Mouse (Mus musculus) heart, embryonic 12.5 days (tissue): ENCODE data around the gene Tcaim. TPM values are rescaled to one million over a fixed set of nuclear protein-coding genes. Genes with fewer than 3 reads are reported as not detected.
"Not testable (repeated sequence)": the region's sequence is repeated elsewhere in the genome, so short reads cannot be mapped to it uniquely, and the experiment has no call there.

Source experiments
- ATAC-seq: fragments of 200-750 bp; cut with Nextera tagmentation; 2 replicates; pipeline ENCODE4 v1.8.0; 2017; ENCODE audit warnings: moderate TSS enrichment, moderate library complexity; ENCODE audit not compliant: insufficient number of reproducible peaks, low FRiP score
- H3K27ac ChIP-seq: fragments of 300-500 bp; sonication (generic); 2 replicates; pipeline ENCODE4 v1.5.1; 2016; ENCODE audit warnings: mild to moderate bottlenecking, moderate library complexity; ENCODE audit not compliant: poor library complexity, severe bottlenecking
- H3K27me3 ChIP-seq: fragments of 300-500 bp; sonication (generic); replicated peaks from 2 replicates; pipeline ENCODE4 v1.6.1; 2016; ENCODE audit warnings: mild to moderate bottlenecking, moderate library complexity
- H3K36me3 ChIP-seq: fragments of 300-500 bp; sonication (generic); 2 replicates; pipeline ENCODE4 v1.6.1; 2016; ENCODE audit warnings: mild to moderate bottlenecking, moderate library complexity
- H3K4me1 ChIP-seq: fragments of 300-500 bp; sonication (generic); replicated peaks from 2 replicates; pipeline ENCODE4 v1.6.1; 2016; ENCODE audit warnings: mild to moderate bottlenecking
- H3K4me2 ChIP-seq: fragments of 300-500 bp; sonication (generic); 2 replicates; pipeline ENCODE4 v1.6.1; 2016; ENCODE audit warnings: mild to moderate bottlenecking, moderate library complexity
- H3K4me3 ChIP-seq: fragments of 300-500 bp; sonication (generic); 2 replicates; pipeline ENCODE4 v1.5.1; 2016; ENCODE audit warnings: mild to moderate bottlenecking
- H3K9ac ChIP-seq: fragments of 300-500 bp; sonication (generic); 2 replicates; pipeline ENCODE4 v1.6.1; 2016; ENCODE audit warnings: mild to moderate bottlenecking, moderate library complexity
- H3K9me3 ChIP-seq: fragments of 300-500 bp; sonication (generic); replicated peaks from 2 replicates; pipeline ENCODE4 v1.6.1; 2016; ENCODE audit warnings: mild to moderate bottlenecking, moderate library complexity
- WGBS: fragments of 180-500 bp; shearing (Covaris S2); methylation state at CpG from one replicate; pipeline ENCODE4 v1.1.7; 2016; 5-methylcytosine and 5-hydroxymethylcytosine counted together
- polyA plus RNA-seq: library from polyadenylated mRNA; unstranded; fragments of >200 nt; fragmentation: Nextera tagmentation; extraction: Ambion mirVana; gene quantifications from 2 replicates; pipeline ENCODE4 v1.2.1, GENCODE M21; 2016

The Tcaim gene
- polyA plus RNA-seq, 1 experiment from 2014 or later = 5.5 TPM

DNA sequence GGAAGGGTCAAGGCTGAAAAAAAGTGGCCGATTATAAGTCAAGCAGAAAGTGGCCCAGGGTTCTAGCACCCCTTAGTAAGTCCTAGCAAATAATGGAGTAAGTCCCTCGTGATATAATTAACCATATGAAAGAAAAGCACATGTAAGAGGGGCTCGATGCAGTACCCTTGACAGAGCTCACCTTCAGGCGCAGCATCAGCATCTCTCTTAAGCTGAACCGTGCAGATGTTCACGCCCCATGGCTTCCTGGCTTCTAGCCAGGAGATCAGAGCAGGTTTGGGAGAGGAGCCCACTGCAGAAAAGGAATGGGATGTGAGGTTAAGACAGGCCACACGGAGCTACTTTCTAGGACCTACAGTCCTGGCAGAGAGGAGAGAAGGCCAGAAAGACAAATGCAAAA lies 49.2 kb downstream of the Tcaim start:
- 93% methylated on average over 7 of the region's 7 CpGs for WGBS
- no peak overlapping the region for H3K4me3 ChIP-seq
- H3K4me2 ChIP-seq = no peak overlapping the region
- peaks cover 25% of the 10 kb centered on the region for H3K9me3 ChIP-seq
- no peak for ATAC-seq
- H3K27ac ChIP-seq = no peak overlapping the region
- H3K27me3 ChIP-seq = no peaks in the 10 kb centered on the region
- H3K4me1 ChIP-seq = no peaks in the 10 kb centered on the region
- no peak overlapping the region for H3K9ac ChIP-seq
- peaks cover 93% of the 10 kb centered on the region for H3K36me3 ChIP-seq

DNA sequence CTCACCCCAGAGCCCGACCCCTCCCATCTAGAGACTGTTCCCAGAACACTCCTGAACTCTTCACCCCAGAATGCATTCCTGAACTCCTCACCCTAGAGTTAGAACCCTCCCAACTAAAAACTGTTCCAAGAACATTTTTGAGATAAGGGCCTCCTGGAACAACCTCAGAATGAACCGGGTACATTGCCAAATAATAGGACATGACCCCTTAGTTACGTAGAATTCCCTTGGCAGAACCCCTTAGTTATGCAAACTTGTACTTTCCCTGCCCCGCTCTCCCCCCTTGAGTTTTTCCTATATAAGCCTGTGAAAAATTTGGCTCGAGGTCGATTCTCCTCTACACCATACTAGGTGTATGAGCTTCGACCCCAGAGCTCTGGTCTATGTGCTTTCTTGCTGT lies 49.8 kb downstream of the Tcaim start:
- peaks cover 29% of the 10 kb centered on the region for H3K9me3 ChIP-seq
- H3K4me2 ChIP-seq, ATAC-seq, H3K27me3 ChIP-seq, H3K27ac ChIP-seq, H3K4me3 ChIP-seq, H3K4me1 ChIP-seq, H3K9ac ChIP-seq: not testable (repeated sequence)
- 53% methylated on average over 3 of the region's 7 CpGs for WGBS
- peaks cover 93% of the 10 kb centered on the region for H3K36me3 ChIP-seq

DNA sequence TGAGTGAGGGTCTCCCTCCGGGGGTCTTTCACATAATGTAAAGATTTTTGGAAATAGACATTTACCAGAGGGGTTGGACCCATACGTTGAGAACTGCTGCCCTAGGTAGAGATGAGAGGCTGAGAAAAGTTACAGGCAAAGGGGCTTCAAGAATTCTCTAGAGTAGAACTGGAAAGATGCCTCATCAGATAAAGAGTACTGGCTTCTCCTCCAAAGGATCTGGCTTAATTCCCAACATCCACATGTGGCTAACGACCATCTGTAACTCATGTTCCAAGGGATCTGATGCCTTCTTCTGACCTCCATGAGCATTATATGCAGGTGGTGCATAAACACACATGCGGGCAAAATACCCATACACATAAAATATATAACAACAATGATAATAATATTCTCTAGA lies 50.3 kb downstream of the Tcaim start:
- Histone ChIP-seq H3K27me3 (no peaks in the 10 kb centered on the region), H3K4me1 (no peaks in the 10 kb centered on the region), H3K36me3 (peaks cover 93% of the 10 kb centered on the region), H3K27ac (no peak overlapping the region), H3K4me3 (no peak overlapping the region), H3K4me2 (no peak overlapping the region), H3K9me3 (peaks cover 33% of the 10 kb centered on the region), H3K9ac (no peak overlapping the region)
- ATAC-seq = no peak
- 95% methylated on average over 4 of the region's 4 CpGs for WGBS

DNA sequence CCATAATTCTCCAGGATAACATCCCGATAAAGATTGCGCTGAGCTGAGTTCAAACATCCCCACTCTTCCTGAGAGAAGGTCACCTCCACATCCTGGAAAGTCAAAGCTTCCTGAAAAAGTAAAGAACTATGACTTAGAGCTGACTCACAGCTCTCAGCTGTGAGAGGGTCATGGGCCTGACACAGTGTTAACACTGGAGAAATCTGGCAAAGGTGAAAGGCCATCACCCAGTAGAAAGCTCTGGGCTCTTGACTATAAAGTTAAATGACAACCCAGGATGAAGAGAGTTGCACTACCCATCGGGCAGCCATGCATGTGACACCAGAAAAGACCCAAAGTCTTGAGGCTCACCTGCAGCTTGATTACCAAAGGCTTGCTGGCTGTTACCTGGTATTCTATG lies 51.4 kb downstream of the Tcaim start:
- H3K27me3 ChIP-seq = no peaks in the 10 kb centered on the region
- H3K9me3 ChIP-seq = peaks cover 38% of the 10 kb centered on the region
- no peak overlapping the region for H3K4me3 ChIP-seq
- no peak overlapping the region for H3K9ac ChIP-seq
- peaks cover 93% of the 10 kb centered on the region for H3K36me3 ChIP-seq
- no peak overlapping the region for H3K27ac ChIP-seq
- H3K4me1 ChIP-seq = no peaks in the 10 kb centered on the region
- ATAC-seq = no peak
- no peak overlapping the region for H3K4me2 ChIP-seq
- WGBS = 95% methylated on average over 3 of the region's 3 CpGs

DNA sequence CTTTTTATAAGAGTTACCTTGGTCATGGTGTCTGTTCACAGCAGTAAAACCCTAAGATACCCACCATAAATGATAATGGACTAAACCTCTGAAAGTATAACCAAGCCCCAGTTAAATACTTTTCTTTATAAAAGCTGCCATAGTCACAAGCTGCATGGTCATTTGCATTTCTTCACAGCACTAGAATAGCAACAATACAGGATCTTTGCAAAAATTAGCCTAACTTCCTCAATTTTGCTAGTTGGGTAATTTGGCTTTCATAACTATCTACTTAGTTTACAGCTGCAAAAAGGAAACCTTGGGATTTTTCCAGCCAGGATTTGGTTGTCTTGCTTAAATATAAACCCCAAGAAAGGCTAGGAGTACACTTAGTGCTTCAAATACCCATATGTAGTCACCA lies 55.4 kb downstream of the Tcaim start:
- no peak overlapping the region for H3K4me2 ChIP-seq
- H3K4me3 ChIP-seq = no peak overlapping the region
- no peaks in the 10 kb centered on the region for H3K27me3 ChIP-seq
- peaks cover 67% of the 10 kb centered on the region for H3K36me3 ChIP-seq
- no peak for ATAC-seq
- H3K4me1 ChIP-seq = peaks cover 16% of the 10 kb centered on the region
- H3K9me3 ChIP-seq = peaks cover 39% of the 10 kb centered on the region
- no peak overlapping the region for H3K27ac ChIP-seq
- no peak overlapping the region for H3K9ac ChIP-seq

DNA sequence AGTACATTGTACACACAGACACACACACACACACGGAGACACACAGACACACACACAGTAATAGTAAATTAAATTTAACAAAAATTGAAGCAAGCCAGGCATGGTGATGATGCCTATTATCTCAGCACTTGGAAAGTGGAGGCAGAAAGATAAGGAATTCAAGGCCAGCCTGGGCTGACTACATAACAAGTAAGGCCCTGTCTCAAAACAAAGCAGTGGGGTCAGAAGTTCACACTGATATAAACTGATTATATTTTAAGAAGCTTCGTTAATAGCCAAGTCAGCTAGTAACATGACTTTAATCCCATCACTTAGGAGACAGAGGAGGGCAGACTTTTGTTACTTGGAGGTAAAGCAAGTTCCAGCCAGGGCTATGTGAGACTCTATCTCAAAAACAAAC lies 58.4 kb downstream of the Tcaim start:
- Histone ChIP-seq H3K4me2 (peak overlapping the region; percentile 48), H3K27ac (peak overlapping the region; percentile 40; the same call in 1 of the 2 replicates), H3K4me3 (no peak overlapping the region), H3K4me1 (peaks cover 16% of the 10 kb centered on the region), H3K36me3 (peaks cover 41% of the 10 kb centered on the region), H3K9ac (no peak overlapping the region), H3K9me3 (peaks cover 39% of the 10 kb centered on the region), H3K27me3 (peaks cover 3% of the 10 kb centered on the region; the same call in 1 of the 2 replicates)
- 0 out of 2 replicates have a peak, but pooled peaks have one; percentile 17 for ATAC-seq
- WGBS = 32% methylated on average over 2 of the region's 2 CpGs

DNA sequence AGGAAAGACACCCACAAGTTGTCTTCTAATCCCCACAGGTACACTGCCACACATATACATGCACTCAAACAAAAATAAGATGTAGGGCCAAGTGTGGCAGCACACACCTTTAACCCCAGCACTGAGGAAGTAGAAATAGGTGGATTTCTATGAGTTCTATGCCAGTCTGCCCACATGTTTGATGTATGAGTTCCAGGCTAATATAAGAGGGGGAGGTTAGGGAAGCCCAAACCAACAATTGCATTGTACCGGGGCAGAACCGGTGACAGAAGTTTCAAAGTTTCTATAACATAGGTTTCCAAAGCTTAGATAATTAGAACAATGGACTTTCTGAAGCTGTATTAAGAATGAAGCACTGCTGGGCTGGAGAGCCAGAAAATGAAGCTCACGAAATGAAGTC lies 59.5 kb downstream of the Tcaim start:
- Histone ChIP-seq H3K27me3 (peaks cover 3% of the 10 kb centered on the region; the same call in 1 of the 2 replicates), H3K27ac (no peak overlapping the region), H3K4me2 (peak overlapping the region; percentile 91), H3K36me3 (peaks cover 30% of the 10 kb centered on the region), H3K9ac (peak overlapping the region; percentile 95), H3K4me1 (peaks cover 16% of the 10 kb centered on the region), H3K9me3 (peaks cover 29% of the 10 kb centered on the region), H3K4me3 (peak overlapping the region; percentile 96)
- WGBS = 57% methylated on average over 3 of the region's 3 CpGs
- no peak for ATAC-seq

DNA sequence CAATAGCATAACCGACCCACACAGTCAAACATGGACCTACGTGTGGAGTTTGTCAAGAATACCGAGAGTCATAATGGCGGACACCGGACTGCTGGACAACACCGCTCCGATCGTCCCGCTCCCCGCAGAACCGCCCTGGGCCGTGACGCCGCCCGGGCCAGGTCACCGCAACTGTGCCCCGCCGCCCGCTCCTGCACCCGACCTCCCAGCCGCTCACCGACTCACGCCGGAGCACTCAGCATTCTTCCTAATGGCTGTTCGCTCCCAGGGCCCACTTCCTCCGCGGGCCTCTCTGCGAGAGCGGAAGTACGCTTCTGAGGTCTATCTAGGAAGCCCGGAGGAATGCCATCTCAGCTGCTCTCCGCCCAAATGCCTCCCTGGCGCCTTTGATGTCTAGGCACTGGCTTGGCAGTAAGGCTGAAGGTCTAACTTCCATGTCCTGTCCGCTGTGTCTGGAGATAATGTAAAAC lies 60.4 kb downstream of the Tcaim start, which contains the start of gene Zfp445:
Zfp445 (minus strand) TSS at position 310 of the 470 bp plus-strand sequence.
- Histone ChIP-seq H3K36me3 (peaks cover 21% of the 10 kb centered on the region), H3K27me3 (peaks cover 3% of the 10 kb centered on the region; the same call in 1 of the 2 replicates), H3K9me3 (peaks cover 22% of the 10 kb centered on the region), H3K27ac (peak within 1 kb of the TSS; percentile 83), H3K9ac (peak within 1 kb of the TSS; percentile 95), H3K4me1 (peaks cover 16% of the 10 kb centered on the region), H3K4me3 (peak within 1 kb of the TSS; percentile 96), H3K4me2 (peak within 1 kb of the TSS; percentile 91)
- under 1% methylated on average over 34 of the region's 34 CpGs for WGBS
- peak; percentile 89 for ATAC-seq

DNA sequence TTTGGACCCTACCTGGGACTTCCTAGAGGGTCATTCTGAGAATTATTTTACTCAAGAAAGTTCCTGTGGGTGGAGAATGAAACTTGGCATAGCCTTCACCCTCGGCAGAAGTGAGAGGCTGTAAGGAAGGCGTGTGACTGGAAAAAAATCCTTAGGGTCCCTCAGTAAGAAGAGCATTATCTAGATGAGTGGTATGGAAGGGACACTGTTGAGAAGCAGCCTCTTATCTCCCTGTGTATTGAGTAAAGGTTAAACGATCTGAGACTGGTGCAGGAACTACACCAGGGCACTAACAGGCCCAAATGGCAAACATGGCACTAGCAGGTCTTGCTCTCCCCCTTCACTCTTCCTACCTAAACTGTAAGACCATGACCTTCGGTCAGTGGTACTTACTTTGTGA lies 60.9 kb downstream of the Tcaim start:
- peaks cover 16% of the 10 kb centered on the region for H3K4me1 ChIP-seq
- peak overlapping the region; percentile 95; the same call in 1 of the 2 replicates for H3K9ac ChIP-seq
- H3K27me3 ChIP-seq = peaks cover 3% of the 10 kb centered on the region; the same call in 1 of the 2 replicates
- H3K27ac ChIP-seq = no peak overlapping the region
- H3K36me3 ChIP-seq = peaks cover 17% of the 10 kb centered on the region
- ATAC-seq = no peak
- 80% methylated on average over 4 of the region's 4 CpGs for WGBS
- H3K4me3 ChIP-seq = peak overlapping the region; percentile 96
- H3K9me3 ChIP-seq = peaks cover 22% of the 10 kb centered on the region
- peak overlapping the region; percentile 91 for H3K4me2 ChIP-seq

DNA sequence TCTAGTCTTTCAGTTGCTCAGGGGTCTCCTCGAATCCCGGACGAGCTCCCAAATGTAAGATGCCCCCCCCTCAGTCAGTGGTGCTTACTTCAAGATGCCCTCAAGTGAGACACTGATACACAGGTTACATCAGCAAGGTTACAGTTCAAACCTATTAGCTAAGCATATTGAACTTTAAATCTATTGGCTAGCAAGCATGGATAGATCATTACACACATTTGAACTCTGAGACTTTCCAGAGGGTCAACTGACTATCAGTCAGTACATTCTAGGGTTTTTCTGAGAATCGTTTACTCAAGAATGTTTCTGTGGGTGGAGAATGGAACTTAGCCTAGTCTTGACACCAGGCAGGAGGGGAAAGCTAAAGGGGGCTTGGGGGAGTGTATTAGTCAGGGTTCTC lies 67.3 kb downstream of the Tcaim start:
- H3K4me3 ChIP-seq = no peak overlapping the region
- peaks cover 3% of the 10 kb centered on the region; the same call in 1 of the 2 replicates for H3K27me3 ChIP-seq
- no peak for ATAC-seq
- no peaks in the 10 kb centered on the region for H3K36me3 ChIP-seq
- no peak overlapping the region for H3K4me2 ChIP-seq
- H3K9ac ChIP-seq = no peak overlapping the region
- H3K9me3 ChIP-seq = peaks cover 7% of the 10 kb centered on the region; the same call in 1 of the 2 replicates
- 79% methylated on average over 4 of the region's 4 CpGs for WGBS
- H3K27ac ChIP-seq = no peak overlapping the region
- H3K4me1 ChIP-seq = no peaks in the 10 kb centered on the region

DNA sequence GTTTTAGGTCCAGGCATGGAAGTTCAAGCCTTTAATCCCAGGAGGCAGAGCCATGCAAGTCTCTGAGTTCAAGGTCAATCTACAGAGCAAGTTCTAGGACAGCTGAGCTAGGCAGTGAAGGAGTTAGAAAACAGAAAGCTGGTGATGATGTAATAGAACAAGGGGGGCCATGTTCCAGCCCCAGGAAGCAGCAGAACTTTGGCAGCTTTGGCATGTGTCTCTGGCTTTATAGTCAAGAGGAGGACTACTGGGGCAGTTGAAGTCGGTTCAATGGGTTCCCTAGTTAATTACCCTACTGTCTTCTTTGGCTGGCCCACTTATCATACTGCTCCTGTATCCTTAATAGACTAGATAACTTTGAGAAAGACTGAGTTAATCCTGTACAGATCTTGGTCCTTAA lies 69.3 kb downstream of the Tcaim start:
- no peak overlapping the region for H3K9ac ChIP-seq
- H3K27me3 ChIP-seq = no peaks in the 10 kb centered on the region
- H3K36me3 ChIP-seq = no peaks in the 10 kb centered on the region
- H3K9me3 ChIP-seq = peaks cover 7% of the 10 kb centered on the region; the same call in 1 of the 2 replicates
- no peak overlapping the region for H3K4me3 ChIP-seq
- H3K27ac ChIP-seq = no peak overlapping the region
- WGBS = 64% methylated on average over 1 of the region's 1 CpGs
- no peaks in the 10 kb centered on the region for H3K4me1 ChIP-seq
- no peak overlapping the region for H3K4me2 ChIP-seq
- no peak for ATAC-seq

DNA sequence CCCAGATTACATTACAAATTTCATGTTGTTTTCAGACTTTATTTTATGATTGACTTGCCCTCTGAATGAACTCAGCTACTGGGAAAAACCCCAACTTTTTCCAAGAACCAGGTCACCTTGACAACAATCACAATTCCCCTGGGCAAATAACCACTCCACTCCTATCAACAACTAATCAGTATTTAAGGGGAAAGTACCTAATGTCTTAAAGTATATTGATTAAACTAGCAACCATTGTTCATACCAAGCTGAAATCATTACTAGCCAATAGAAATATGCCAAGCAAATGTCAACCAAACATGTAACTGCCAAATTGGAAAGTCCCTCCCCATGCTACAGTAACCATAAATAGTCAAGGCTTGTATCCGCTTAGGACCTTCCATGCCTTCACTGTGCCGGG lies 69.8 kb downstream of the Tcaim start:
- H3K27ac ChIP-seq = no peak overlapping the region
- no peak for ATAC-seq
- no peaks in the 10 kb centered on the region for H3K36me3 ChIP-seq
- no peak overlapping the region for H3K9ac ChIP-seq
- no peak overlapping the region for H3K4me2 ChIP-seq
- WGBS = 83% methylated on average over 2 of the region's 2 CpGs
- peaks cover 7% of the 10 kb centered on the region; the same call in 1 of the 2 replicates for H3K9me3 ChIP-seq
- H3K4me3 ChIP-seq = no peak overlapping the region
- no peaks in the 10 kb centered on the region for H3K4me1 ChIP-seq
- H3K27me3 ChIP-seq = no peaks in the 10 kb centered on the region
